Mouse (Mus musculus) cerebellum, postnatal 10 days (tissue): ENCODE data around the gene Galnt2.

ENCODE experiments used
- DNase-seq, 2 experiments: peaks; one replicate each; pipeline ENCODE4 v3.0.0; 2021; ENCODE audit warnings: mixed read lengths in 2 of 2

Galnt2 gene

GRCm38 (mm10) chr8:124382235-124382634 is 151.0 kb downstream of the Galnt2 start:
- no peak for DNase-seq

DNA sequence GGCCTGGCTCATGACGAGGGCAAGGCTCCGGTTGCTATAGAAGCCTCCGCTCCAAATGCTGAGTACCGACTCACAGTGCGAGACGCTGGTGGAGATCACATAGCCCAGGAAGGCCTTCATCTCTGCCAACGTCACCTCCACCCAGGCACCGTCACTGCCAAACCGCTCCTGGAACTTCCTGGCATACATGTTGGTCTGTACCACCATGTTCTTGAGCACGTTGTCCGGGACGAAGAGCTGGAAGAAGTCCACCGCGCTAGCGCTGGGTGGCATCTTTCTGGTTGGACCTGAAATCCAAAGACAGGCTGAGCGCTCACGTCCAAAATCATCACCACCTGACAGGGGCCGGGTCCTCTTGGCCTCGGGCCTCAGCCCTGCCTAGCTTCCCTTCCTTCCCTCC is 153.1 kb downstream of the Galnt2 start:
- peak; percentile 45 to 55 for DNase-seq

- DNase-seq = peak; percentile 69 to 77
Measured at GRCm38 (mm10) chr8:124386225-124386899, 155.2 kb downstream of the Galnt2 start.

DNA sequence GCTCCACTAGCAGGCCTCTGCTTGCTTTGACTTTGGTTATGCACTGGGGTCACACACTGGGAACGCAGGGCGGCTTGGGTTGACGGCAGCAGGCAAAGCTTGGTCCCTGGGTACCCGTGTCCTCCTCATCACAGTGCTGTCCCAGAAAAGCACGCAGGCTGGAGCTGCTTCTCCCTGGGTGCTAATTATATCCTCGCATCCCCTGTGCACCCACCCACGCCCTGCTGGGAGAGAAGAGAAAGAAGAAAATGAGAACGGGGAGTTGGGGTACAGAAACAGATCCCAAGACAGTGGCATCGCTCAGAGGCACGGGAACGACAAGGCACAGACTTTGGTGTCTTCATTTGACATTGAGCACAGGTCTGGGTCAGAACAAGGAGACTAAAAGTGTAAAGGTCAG is 158.3 kb downstream of the Galnt2 start:
- DNase-seq = no peak

GRCm38 (mm10) chr8:124391191-124391590 is 160.0 kb downstream of the Galnt2 start:
- DNase-seq = peak; percentile 50 to 51

- no peak for DNase-seq
Measured at GRCm38 (mm10) chr8:124392271-124393012, 161.3 kb downstream of the Galnt2 start.

- no peak for DNase-seq
Measured at GRCm38 (mm10) chr8:124393013-124393412, 161.8 kb downstream of the Galnt2 start.

GRCm38 (mm10) chr8:124393927-124394326 is 162.7 kb downstream of the Galnt2 start:
- DNase-seq = peak; percentile 59 to 73

DNA sequence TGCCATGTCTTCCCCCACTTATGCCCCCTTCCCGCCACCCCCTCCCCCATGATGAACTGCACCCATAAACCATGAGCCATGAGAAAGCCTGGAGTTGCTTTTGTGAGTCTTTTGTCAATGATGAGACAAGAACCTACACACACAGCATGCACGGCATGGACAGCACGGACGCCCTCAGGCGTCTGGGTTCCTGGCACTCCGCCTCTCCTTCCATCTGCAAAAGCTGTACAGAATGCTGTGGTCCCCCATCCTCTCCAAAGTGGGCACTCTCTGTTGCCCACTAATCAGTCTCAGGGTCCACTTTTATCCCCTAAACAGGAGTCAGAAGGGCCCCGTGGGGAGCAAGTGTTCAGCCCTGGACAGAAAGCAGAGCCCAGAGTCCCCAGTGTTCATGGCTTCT is 163.8 kb downstream of the Galnt2 start:
- DNase-seq = peak; percentile 53 to 60
